Mouse (Mus musculus): Measurements from ENCODE around the gene Dtx4.

- TF ChIP-seq CTCF (IDR thresholded peaks at IDR 0.05; ENCODE audit: control insufficient read depth, insufficient read depth, insufficient read length): no peak
- no peak for TF ChIP-seq CEBPB (IDR thresholded peaks at IDR 0.05; ENCODE audit: low read depth)
- TF ChIP-seq MAX (IDR thresholded peaks at IDR 0.05): no peak
- TF ChIP-seq MYOG (IDR thresholded peaks at IDR 0.05; ENCODE audit: control insufficient read depth, extremely low read depth, insufficient read length): no peak
- TF ChIP-seq FOSL1 (IDR thresholded peaks at IDR 0.05; ENCODE audit: insufficient read depth, low read length, poor library complexity, severe bottlenecking): no peak
- no peak for TF ChIP-seq USF1 (IDR thresholded peaks at IDR 0.05; ENCODE audit: low read depth)
These were observed 73.6 kb downstream of the Dtx4 start, which contains the start of gene Pfpl for GRCm38 (mm10) chr19:12427605-12428004.
